Comparison of ENCODE assay signal across 11 mouse cellular contexts in genomic region chr14:60559376-60559775, GRCm38 (mm10).
"Had no signal": no experiment of that assay in that cellular context is flagged by ENCODE, and none has a peak within 500 bp of the region (broad histone marks: within the 10 kb centered on the region; RNA-seq: fewer than 3 reads in every experiment).

No protein-coding gene starts in this region.

- H3K9me3 ChIP-seq: liver, embryonic 13.5 days; lung, embryonic 15.5 days; midbrain, embryonic 15.5 days; neural tube, embryonic 12.5 days had no signal

- H3K27ac ChIP-seq: left cerebral cortex, adult 2 months; liver, embryonic 13.5 days; lung, embryonic 15.5 days; macrophage; midbrain, embryonic 15.5 days; neural tube, embryonic 12.5 days; stomach, postnatal 0 days had no signal

- H3K36me3 ChIP-seq: liver, embryonic 13.5 days; lung, embryonic 15.5 days; midbrain, embryonic 15.5 days; neural tube, embryonic 12.5 days had no signal

- H3K9ac ChIP-seq: liver, embryonic 13.5 days; liver, postnatal 0 days; lung, embryonic 15.5 days; midbrain, embryonic 15.5 days; neural tube, embryonic 12.5 days had no signal

- DNase-seq: liver, embryonic 13.5 days; thymus, adult 18-20 months had no signal

- H3K4me2 ChIP-seq: liver, embryonic 13.5 days; lung, embryonic 15.5 days; midbrain, embryonic 11.5 days; midbrain, embryonic 15.5 days; neural tube, embryonic 12.5 days had no signal

- H3K4me1 ChIP-seq: liver, embryonic 13.5 days; lung, embryonic 15.5 days; megakaryocyte, embryonic 14.5 days had no signal

- ATAC-seq: liver, postnatal 0 days; midbrain, embryonic 15.5 days had no signal

- H3K27me3 ChIP-seq: liver, embryonic 13.5 days; lung, embryonic 15.5 days; midbrain, embryonic 15.5 days; neural tube, embryonic 12.5 days had no signal

- H3K4me3 ChIP-seq: left cerebral cortex, adult 2 months; liver, embryonic 13.5 days; lung, embryonic 15.5 days; megakaryocyte, embryonic 14.5 days; midbrain, embryonic 15.5 days; neural tube, embryonic 12.5 days had no signal
